Mouse (Mus musculus): Measurements from ENCODE around the gene Acbd4.

Gene Acbd4

DNA sequence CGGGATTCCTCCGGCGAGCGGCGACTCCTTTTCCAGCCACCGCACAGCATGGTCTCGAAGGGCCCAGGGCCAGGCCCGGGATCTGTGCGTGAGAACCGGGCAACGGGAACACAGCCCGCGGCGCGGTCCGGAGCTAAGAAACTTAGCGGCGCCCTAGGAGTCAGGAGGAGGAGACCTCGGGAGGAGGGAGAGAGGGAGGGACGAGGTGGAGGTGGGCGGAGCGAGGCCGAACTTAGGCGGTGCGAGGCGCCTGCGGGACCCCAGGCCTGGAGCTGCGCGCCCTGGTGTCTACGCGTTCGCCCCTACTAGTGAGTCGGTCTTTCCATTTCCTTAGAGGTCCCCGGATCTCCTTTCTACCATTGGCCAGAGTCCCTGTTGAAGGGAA is at the start of gene Acbd4, which contains the start of gene Plcd3:
Gene Acbd4, plus strand, starts transcription at position 202 of the 385 bp plus-strand sequence.
Gene Plcd3, minus strand, starts transcription at position 178 of the 385 bp plus-strand sequence.
- peak; percentile 63 for DNase-seq (ENCODE audit: low read depth, low spot score)

DNA sequence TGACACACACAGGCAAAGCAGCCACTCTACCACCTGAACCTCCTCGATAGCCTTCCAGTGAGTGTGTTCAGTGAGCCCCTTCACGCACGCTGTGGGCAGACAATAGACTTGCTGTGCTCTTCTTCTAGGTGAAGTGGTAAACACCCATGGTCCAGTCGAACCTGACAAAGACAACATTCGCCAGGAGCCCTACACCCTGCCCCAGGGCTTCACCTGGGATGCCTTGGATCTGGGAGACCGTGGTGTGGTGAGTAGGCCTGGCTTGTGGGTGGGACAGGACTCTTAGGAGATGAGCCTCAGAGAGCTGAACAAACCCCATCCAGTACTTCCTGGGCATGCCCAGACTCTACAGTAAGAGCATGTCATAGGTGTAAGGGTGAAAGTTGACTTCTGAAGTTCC is 49.4 kb upstream of the Acbd4 start:
- DNase-seq (ENCODE audit: low read depth, low spot score) = no peak

DNA sequence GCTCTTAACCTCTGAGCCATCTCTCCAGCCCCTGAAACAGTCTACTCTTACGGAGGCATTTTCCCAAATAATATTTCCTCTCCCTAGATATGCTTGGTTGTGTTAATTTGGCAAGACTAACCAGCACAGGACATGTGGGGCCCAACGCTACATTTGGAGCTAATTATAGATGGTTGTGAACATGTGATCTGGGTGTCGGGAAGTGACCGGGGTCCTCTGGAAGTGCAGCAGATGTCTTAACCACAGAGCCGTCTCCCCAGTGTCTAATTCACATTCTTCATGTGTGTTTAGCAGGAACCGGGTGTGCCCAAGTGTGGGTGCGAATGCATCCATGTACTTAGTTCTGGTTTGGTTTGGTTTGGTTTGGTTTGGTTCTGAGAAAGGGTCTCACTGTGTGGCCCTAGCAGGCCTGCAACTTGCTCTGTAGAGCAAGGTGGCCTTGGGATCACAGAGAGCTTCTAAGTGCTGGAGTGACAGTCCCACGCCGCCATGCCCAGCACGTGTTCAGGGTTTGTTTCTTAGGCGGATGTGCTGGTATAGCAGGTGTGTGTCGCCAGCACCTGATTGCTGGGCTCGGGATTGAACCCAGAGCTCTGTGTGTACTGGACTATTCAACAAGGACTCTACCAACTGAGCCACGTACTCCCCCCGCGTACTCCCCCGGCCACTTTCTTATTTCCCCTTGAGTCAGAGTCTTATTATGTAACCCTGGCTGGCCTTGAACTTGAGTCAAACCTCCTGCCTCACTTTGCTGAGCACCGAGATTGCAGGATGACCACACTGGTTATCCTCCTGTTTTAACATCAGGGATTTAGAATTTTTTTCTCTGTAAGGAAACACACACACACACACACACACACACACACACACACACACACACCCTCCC is 48.0 kb upstream of the Acbd4 start:
- DNase-seq (ENCODE audit: low read depth, low spot score) = no peak

DNA sequence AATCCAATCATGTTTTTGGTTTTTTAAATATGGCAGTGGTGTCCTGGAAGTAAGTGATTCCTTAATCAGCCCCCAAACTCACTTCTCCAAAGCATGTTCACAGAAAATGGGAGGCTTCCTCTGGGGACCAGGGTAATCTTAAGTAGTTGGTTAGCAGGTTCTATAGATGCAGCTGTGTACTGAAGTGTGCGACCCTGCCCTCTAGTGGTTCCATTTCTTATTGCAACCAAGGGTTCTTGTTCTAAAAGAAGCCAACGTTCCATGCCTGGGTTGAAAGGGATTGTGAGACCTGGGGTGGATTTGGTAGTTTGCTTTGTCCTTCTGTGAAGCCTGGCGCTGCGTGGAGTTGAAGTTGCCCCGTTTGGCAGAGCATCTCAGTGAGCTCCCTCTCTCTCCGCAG is 46.7 kb upstream of the Acbd4 start:
- peak; percentile 73 for DNase-seq (ENCODE audit: low read depth, low spot score)

DNA sequence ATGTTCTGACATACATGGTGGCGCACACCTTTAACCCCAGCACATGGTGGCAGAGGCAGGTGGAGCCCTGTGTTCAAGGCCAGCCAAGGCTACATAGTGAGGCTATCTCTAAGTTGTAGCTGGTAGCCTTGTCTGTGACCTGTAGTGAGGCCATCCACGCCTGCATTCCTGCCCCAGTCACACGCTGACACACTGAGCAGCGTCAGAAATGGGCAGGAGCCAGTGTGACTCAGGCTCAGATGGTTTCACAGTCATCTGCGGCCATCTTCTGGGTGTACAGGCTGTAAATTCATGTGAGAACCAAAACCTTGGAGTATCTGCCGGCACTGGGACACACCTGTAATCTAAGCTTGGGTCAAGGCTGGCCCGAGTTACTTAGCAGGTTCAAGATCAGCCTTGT is 44.8 kb upstream of the Acbd4 start:
- no peak for DNase-seq (ENCODE audit: low read depth, low spot score)

DNA sequence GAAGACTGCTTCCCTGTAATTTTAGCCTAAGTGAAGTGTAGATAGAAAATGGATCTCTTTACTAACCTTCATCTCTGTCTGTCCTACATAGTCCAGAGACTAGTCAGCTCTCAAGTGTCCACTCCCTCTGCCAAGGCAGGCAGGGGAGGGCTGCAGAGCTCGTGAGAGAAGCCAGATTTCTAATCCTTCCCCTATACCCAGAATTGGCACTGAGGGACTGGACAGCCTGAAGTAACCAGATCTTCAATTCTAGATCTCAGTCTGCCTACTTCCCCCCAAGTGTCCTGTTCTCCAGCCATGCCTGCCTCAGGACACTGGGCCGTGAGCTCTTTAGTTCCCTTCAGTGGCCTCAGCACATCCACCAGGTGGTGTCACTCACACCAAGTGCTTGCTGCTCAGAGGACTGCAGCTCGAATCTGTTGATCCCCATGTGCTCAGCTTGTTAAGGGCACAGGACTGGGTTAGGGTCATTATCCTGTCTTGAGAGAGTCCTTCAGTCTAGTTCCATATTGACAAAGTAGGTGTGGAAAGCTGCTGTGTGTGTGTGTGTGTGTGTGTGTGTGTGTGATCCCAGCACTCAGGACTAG is 42.9 kb upstream of the Acbd4 start:
- DNase-seq (ENCODE audit: low read depth, low spot score) = no peak

DNA sequence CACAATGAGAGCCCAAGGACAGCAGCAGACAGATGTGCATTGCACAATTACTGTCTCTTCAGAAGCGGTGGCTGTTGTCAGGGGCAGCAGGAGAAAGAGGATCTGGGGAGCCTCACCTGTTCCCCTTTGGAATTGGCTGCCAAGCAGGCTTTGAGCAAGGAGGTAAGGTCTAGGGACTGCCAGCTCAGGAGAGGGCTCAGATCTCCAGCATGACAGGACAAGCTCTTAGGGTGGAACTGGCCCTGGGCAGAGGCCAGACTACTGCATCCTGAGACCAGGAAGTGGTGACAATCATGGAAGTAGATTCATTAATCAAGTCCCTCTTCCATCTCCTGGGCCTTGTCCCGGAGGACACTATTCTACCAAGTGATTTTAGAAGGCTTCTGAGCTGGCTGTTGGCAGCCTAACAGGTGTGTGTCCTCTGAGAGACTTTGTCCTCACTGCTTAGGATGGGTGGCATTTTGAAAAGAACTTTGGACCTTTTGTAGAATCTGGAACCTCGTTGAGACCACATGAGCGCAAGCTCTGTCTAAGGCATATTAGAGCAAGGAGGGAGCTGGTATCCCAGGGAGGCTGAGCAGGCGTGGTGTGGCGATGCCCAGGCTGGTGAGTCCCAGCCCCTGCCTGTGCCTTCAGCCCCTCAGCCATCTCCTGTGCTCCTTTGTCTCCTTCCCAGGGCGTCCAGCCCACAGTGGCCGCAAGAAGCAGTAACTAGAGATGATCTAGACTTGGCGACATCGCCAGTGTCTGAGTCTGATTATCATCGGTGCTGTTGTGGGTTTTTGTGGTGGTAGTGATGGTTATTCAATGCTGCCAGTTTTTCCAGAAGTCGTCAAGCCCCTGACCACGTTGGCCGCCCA is 35.1 kb upstream of the Acbd4 start:
- DNase-seq (ENCODE audit: low read depth, low spot score) = no peak

DNA sequence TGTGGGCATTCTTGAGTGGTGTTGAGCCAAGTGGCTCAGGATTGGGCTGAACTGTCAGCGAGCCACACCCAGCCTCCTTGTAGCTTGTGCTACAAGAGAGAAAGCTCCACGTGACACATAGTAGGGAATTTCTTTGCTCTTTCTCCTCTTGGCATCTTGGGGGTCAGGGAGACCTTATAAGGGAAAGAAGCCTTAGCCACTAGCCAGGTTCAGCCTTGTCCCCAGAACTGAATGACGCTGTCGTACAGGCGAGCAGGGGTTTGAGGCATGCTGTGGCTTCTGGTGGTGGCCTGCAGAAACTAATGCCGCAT is 34.5 kb upstream of the Acbd4 start:
- no peak for DNase-seq (ENCODE audit: low read depth, low spot score)

DNA sequence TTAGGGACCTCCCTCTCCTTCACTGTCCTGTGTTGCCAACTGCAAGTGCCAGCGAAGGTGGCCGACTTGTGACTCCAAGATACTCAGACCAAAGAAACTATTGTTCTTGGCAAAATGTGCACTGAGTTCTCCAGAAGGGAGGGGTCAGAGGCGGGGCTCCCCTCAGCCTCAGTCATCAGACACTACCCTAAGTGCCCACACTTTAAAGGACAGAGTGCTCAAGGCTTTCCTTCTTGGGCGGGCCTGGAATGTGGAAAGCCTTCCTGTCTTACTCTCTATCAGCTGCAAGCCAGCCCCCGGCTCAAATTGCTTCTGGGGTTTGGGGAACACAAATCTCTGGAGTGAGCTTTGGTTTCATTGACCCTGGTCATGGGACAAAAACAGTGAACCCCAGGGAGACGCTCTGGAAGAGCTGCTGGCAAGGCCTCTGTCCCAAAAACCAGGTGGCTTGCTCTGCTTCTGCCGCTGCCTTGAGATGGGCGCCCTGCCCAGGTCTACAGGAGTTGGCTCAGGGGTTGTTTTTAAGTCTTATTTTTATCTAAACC is 34.0 kb upstream of the Acbd4 start:
- DNase-seq (ENCODE audit: low read depth, low spot score) = no peak

DNA sequence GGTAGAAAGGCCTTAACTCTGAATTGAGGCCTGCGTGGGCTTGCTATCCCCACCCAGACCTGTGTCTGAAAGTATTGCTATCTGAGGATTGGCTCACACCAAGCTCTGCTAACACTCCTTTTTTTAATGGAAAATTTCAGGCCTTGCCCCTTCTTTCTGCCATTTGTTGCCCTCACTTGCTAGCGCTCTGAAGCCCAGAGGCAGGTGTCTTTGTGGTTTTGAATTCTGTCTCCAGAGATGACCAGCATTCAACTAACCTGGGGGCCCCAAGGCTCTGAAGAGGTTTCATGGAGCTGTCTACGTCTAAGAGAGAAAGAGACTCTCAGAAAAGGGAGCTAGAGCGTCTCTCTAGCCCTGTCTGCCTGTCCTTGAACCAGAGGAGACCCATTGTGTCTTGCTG is 33.2 kb upstream of the Acbd4 start:
- DNase-seq (ENCODE audit: low read depth, low spot score) = no peak

DNA sequence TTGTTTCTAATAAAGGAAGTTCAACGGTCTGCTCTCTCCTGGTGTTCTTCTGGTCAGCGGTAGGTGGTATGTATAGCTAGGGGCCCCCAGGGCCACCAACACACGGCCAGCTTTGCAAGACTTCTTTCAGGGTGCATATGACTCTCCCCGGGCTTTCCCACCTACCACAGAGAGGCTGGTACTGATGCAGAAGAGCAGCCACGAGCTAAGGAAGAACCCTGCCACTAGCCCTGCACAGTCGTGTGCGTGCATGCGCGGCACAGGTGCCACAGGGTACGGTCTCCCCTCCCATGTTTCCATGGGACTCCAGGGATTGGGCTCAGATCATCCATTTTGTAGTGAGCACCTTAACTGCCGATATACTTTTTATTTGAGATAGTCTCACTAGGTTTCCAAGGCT is 32.6 kb upstream of the Acbd4 start:
- DNase-seq (ENCODE audit: low read depth, low spot score) = no peak

DNA sequence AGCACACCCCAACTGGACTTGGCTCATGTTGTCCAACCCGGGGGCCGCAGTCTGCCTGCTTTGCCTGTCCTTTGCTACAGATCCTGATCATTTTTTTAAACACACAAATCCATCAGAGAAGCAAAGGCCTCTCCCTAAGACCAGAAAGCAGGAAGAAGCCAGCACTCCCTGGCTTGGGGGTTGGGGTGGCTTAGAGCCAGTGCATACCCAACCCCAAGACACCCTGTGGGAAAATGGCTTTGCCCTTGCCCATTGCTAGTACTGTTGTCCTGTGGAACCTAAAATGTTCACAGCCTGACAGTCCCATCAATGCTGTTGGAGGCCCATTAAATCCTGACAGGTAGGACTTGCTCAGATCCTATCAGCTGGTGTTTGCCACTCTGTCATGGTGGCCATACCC is 31.8 kb upstream of the Acbd4 start:
- no peak for DNase-seq (ENCODE audit: low read depth, low spot score)

DNA sequence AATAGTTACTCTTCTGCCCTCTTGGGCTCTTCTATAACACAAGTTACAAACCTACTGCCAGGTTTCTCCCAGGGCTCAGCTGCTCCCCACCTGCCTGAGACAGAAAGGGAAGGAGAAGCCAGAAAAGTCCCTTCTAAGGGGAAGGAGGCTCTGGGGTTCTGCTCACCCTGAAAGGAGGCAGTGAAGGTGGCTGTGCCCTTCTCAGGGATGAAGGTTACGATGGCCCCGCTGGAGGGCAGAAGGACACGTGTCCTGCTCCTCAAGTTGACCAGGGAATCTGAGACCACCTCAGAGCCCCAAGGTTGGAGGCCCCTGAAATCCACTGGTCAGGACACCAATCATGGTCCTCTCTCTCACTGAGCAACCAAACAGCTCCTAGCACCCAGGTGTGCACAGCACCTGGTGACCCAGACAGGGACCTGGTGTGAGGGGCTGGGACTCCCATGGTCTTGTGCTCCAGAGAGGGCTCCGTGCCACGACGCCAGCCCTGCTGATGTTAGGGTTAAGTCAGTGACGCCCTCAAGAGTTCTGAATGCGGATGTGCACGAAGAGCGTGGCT is 31.1 kb upstream of the Acbd4 start:
- no peak for DNase-seq (ENCODE audit: low read depth, low spot score)

DNA sequence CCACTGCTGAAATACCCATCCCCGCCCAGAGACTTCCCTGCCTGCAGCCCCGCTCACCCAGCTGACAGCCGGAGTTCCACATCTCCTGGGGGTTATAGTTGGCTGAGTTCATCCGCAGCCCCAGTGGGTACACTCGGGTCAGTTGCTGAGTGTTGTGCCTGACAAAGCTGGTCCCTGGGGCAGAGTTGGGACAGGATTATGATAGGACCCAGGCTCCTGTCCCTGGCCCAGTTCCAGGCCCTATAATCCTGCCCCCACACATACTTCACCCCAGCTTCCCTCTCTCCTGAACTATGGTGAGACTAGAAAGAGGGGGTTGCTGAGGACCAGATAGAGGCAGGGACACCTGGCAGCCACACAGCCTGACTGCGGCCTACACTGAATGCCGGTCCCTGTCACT is 27.8 kb upstream of the Acbd4 start:
- no peak for DNase-seq (ENCODE audit: low read depth, low spot score)

DNA sequence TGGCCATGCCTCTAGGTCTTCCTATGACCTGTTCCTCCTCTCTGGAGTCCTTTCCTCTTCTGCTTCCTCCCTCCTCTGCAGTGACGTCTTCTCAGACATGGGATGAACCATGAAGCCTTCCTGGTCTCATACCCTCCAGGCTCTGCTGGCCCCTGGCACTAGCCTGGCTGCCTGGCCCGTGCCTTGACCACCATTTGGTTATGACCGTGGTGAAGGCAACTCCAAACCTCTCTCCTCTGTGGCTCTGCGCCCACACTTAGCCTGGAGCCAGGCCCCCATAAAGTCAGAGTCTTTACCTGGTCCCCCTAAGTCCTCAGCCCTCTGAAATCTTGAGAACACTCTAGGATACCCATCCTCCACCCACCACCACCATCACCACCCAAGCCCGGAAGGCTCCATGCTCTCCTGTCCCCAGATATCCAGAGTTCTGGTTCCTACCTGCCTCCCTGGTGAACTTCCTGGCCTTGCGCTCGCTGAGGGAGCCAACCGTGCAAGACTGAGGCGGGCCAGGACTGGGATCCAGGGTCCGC is 27.3 kb upstream of the Acbd4 start:
- no peak for DNase-seq (ENCODE audit: low read depth, low spot score)

DNA sequence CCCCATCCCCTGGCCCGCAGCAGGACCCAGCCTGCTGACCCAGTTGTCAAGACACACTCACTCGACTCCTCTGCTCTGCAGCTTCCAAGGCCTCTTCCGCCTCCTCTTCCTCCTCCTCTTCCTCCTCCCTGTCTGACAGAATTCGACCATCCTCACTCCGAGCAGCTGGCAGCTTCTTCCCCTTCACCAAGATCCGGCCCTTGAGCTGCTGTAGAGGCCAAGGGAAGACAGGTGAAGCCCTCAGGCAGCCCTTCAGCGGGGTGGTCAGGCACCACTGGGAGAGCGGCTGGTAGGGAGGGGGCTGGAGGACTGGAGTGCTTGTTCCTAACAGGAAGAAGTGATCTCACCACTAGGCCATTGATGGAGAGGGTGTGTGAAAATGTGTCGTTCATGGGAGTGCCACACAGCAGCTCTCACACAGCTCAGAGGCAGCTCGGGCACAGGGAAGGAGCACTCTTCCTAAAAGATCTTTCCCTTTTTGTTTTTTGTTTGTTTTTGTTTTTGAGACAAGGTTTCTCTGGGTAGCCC is 26.6 kb upstream of the Acbd4 start:
- no peak for DNase-seq (ENCODE audit: low read depth, low spot score)

DNA sequence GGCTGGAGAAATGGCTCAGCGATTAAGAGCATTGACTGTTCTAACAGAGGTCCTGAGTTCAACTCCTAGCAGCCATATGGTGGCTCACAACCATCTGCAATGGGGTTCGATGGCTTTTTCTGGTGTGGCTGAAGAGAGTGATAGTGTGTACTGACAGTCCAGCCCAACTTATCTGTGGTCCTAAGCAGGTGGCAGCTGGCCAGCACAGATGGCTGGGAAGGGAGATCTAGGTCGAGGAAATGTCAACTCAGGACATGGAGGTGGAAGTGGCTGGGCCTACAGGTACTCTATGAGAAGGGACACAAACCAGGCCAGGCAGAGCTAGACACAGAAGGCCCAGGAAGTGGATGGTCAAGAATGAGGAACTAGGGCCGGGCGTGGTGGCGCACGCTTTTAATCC is 25.5 kb upstream of the Acbd4 start:
- DNase-seq (ENCODE audit: low read depth, low spot score) = no peak

DNA sequence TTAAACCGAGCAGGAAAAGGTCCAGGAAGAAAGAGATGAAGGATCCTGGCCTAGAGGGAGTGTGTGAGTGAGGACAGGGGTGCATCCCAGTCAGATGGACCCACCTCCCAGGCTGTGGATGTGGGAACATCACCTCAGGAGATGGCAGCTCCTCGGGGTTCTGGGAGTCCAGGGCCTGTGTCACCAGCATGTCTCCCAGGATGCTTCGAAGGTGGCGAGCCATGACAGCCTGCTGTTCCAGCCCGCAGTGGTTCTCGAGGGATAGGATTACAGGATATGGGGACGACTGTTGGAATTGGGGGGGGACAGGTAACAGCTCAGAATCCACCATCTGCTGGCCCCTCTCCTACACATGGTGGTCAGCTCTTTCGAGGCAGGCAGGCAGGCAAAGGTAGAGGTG is 24.9 kb upstream of the Acbd4 start:
- no peak for DNase-seq (ENCODE audit: low read depth, low spot score)

DNA sequence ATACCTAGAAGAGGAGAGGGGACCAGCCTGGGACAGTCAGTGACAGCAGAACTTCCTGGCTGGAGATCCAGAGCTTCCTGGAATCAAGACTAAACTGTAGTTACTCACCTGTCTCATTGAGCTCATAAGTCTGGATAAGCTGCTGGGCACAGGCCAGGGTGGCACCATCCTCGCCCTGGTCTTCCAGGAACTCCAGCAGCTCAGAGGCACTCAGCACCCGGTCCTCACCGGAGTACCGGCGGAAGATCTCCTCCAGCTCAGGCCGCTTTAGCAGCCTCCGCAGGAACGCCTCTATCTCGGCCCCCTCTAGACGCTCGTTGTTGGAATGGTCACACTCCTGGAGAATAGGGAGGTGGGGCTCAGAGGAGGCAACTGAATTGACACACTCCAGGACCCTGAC is 23.4 kb upstream of the Acbd4 start:
- no peak for DNase-seq (ENCODE audit: low read depth, low spot score)

DNA sequence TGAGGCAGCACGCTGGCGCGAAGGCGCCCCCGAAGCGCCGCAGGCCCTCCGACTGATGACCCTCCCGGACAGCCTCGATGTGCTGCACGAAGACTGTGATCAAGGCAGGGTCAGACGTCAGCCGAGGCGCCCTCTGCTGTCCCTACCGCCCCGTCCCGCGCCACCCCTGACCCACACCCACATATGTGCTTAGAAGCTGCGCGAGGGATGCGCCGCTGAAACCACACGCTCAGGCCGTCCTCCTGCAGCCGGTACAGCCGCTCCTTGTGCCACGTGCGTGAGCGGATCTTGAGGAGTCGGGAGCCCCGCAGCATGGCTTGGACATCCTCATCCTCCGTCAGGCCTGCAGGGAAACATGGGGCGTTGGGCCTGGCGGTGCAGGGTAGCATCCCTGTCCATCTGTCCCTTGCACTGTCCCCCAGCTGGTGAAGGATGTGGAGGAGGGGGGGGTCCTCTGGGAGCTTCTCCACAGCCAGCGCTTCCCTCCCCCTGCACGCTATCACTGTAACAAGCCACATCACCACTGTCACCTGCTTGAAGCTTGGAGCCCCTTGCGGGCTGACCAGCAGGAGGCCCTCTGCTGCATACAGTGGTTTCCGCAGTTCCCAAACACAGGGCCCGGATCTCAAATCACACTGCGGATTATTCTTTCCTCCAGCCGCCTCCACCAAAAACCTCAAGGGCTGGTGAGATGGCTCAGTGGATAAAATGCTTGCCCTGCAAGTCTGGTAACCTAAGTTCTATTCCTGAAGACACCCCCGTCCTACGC is 21.0 kb upstream of the Acbd4 start:
- DNase-seq (ENCODE audit: low read depth, low spot score) = peak; percentile 38

DNA sequence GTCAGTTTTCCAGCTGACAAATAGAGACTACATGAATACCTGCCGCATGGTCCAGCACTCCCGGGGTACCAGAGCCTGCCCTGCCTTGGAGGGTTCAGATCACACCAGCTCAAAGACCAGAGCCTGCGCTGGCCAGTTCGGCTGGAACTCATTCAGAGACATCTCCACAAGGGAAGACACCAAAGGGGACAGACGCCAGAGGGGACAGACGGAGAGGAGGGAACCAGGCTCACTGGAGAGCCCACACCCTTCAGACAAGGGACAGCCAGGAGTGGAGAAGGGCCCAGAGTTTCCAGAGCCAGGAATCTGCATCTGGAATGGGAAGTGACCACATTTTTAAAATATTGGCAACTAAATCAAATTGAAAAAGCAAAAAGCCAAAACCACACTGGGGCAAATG is 19.9 kb upstream of the Acbd4 start:
- DNase-seq (ENCODE audit: low read depth, low spot score) = no peak

Data from CD4-positive helper T cell, adult 2 months (primary cell).